Mouse (Mus musculus) lung, embryonic 14.5 days (tissue): ENCODE measurements at regions not wholly inside any gene's neighbourhood (a gene's known extent, or its start where the extent isn't known, plus 50 kb on each side); places are given as distances from the start of the nearest gene placed in this dataset.

ENCODE experiments used
- ATAC-seq: fragments of 200-750 bp; cut with Nextera tagmentation; 2 replicates; pipeline ENCODE4 v1.8.0; 2017; ENCODE audit warnings: mild to moderate bottlenecking, moderate TSS enrichment, moderate library complexity; ENCODE audit not compliant: insufficient read depth
- DNase-seq: peaks from one replicate; pipeline ENCODE4 v3.0.0-alpha.2; 2015
- H3K27ac ChIP-seq: fragments of 300-500 bp; sonication (generic); 2 replicates; pipeline ENCODE4 v1.5.1; 2014; ENCODE audit warnings: low read depth, mild to moderate bottlenecking, moderate library complexity
- H3K27me3 ChIP-seq: fragments of 300-500 bp; sonication (generic); 2 replicates; pipeline ENCODE4 v1.6.1; 2014; ENCODE audit warnings: low read length, control low read depth; ENCODE audit not compliant: insufficient read depth
- H3K36me3 ChIP-seq: fragments of 300-500 bp; sonication (generic); 2 replicates; pipeline ENCODE4 v1.6.1; 2014; ENCODE audit warnings: control low read depth; ENCODE audit not compliant: insufficient read depth
- H3K4me1 ChIP-seq: fragments of 300-500 bp; sonication (generic); 2 replicates; pipeline ENCODE4 v1.6.1; 2014; ENCODE audit warnings: antibody characterized with exemption, control low read depth; ENCODE audit not compliant: insufficient read depth
- H3K4me2 ChIP-seq: fragments of 300-500 bp; sonication (generic); 2 replicates; pipeline ENCODE4 v1.6.1; 2014; ENCODE audit warnings: mild to moderate bottlenecking
- H3K4me3 ChIP-seq: fragments of 300-500 bp; sonication (generic); 2 replicates; pipeline ENCODE4 v1.5.1; 2014; ENCODE audit warnings: low read depth, low read length
- H3K9ac ChIP-seq: fragments of 300-500 bp; sonication (generic); 2 replicates; pipeline ENCODE4 v1.6.1; 2014
- H3K9me3 ChIP-seq: fragments of 300-500 bp; sonication (generic); 2 replicates; pipeline ENCODE4 v1.6.1; 2016; ENCODE audit warnings: low read depth, low read length, control low read depth
- CTCF ChIP-seq: IDR thresholded peaks from 2 replicates; pipeline ENCODE4 v1.5.1; 2016; ENCODE audit warnings: antibody characterized with exemption, low read depth
- WGBS: fragments of 180-500 bp; shearing (Covaris S2); extraction: QIAGEN DNeasy Blood & Tissue Kit; methylation state at CpG from one replicate; pipeline ENCODE4 v1.1.7; 2014; 5-methylcytosine and 5-hydroxymethylcytosine counted together

- Histone ChIP-seq H3K36me3 (no peaks in the 10 kb centered on the region), H3K4me3 (no peak overlapping the region), H3K4me2 (no peak overlapping the region), H3K4me1 (peaks cover 10% of the 10 kb centered on the region; the same call in 1 of the 2 replicates), H3K9me3 (no peaks in the 10 kb centered on the region), H3K27ac (peak overlapping the region; percentile 63), H3K9ac (no peak overlapping the region), H3K27me3 (no peaks in the 10 kb centered on the region)
- ATAC-seq (0 out of 2 replicates have a peak, but pooled peaks have one; percentile 22), DNase-seq (peak; percentile 50)
- 63% methylated on average over 17 of the region's 17 CpGs for WGBS
- TF ChIP-seq CTCF, result no peak
Measured at GRCm38 (mm10) chr2:128514463-128515290, 76.3 kb upstream of the Spdye4c start.

DNA sequence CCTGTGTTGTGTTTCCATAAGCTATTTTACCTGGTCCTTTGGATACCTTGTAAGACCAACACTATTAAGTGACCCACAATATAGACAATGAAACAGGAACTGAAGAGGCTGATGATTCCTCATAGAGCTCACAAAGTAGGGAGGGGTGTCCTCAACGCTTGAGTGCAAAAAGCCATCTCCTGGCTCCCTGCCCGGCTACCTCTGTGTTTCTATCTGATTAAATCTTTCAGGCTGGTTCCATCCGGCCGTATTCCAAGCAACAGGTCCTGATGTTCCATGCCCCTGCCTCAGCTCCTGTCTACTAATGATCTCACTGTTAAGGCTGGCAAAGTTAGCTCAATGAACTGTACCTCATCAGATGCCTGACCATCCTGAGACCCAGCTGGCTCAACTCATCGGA is 75.3 kb upstream of the Spdye4c start:
- Histone ChIP-seq H3K9ac (no peak overlapping the region), H3K4me3 (no peak overlapping the region), H3K27me3 (no peaks in the 10 kb centered on the region), H3K36me3 (no peaks in the 10 kb centered on the region), H3K4me2 (no peak overlapping the region), H3K4me1 (peaks cover 10% of the 10 kb centered on the region; the same call in 1 of the 2 replicates), H3K27ac (no peak overlapping the region), H3K9me3 (no peaks in the 10 kb centered on the region)
- no peak for TF ChIP-seq CTCF
- ATAC-seq, result no peak
- no peak for DNase-seq
- WGBS, result 73% methylated on average over 5 of the region's 5 CpGs

- Histone ChIP-seq H3K27ac (no peak overlapping the region), H3K4me3 (no peak overlapping the region), H3K36me3 (no peaks in the 10 kb centered on the region), H3K4me2 (no peak overlapping the region), H3K27me3 (no peaks in the 10 kb centered on the region), H3K4me1 (0 out of 2 replicates have a peak, but pooled peaks cover 9% of the 10 kb centered on the region), H3K9ac (no peak overlapping the region), H3K9me3 (no peaks in the 10 kb centered on the region)
- TF ChIP-seq CTCF, result no peak
- WGBS, result 82% methylated on average over 9 of the region's 9 CpGs
- ATAC-seq (no peak), DNase-seq (no peak)
Measured at GRCm38 (mm10) chr2:128516694-128517093, 74.3 kb upstream of the Spdye4c start.

GRCm38 (mm10) chr2:128518142-128518541 is 72.9 kb upstream of the Spdye4c start:
- Histone ChIP-seq H3K36me3 (no peaks in the 10 kb centered on the region), H3K4me2 (no peak overlapping the region), H3K9me3 (no peaks in the 10 kb centered on the region), H3K9ac (no peak overlapping the region), H3K4me1 (0 out of 2 replicates have a peak, but pooled peaks cover 9% of the 10 kb centered on the region), H3K27ac (no peak overlapping the region), H3K4me3 (no peak overlapping the region), H3K27me3 (no peaks in the 10 kb centered on the region)
- no peak for ATAC-seq
- no peak for DNase-seq
- no peak for TF ChIP-seq CTCF
- 80% methylated on average over 3 of the region's 3 CpGs for WGBS

- 39% methylated on average over 4 of the region's 4 CpGs for WGBS
- H3K9me3 ChIP-seq, result no peaks in the 10 kb centered on the region
- H3K4me1 ChIP-seq, result peaks cover 15% of the 10 kb centered on the region
- DNase-seq (no peak), ATAC-seq (peak; percentile 42; the same call in 1 of the 2 replicates)
- H3K4me3 ChIP-seq, result no peak overlapping the region
- H3K27me3 ChIP-seq, result no peaks in the 10 kb centered on the region
- H3K9ac ChIP-seq, result no peak overlapping the region
- no peak for TF ChIP-seq CTCF
- H3K36me3 ChIP-seq, result no peaks in the 10 kb centered on the region
- no peak overlapping the region for H3K27ac ChIP-seq
- H3K4me2 ChIP-seq, result no peak overlapping the region
Measured at GRCm38 (mm10) chr2:128521701-128522443, 69.1 kb upstream of the Spdye4c start.

- no peak for TF ChIP-seq CTCF
- no peak overlapping the region for H3K9ac ChIP-seq
- no peaks in the 10 kb centered on the region for H3K9me3 ChIP-seq
- DNase-seq (peak; percentile 37), ATAC-seq (no peak)
- no peak overlapping the region for H3K4me3 ChIP-seq
- 54% methylated on average over 4 of the region's 4 CpGs for WGBS
- H3K4me2 ChIP-seq, result no peak overlapping the region
- H3K36me3 ChIP-seq, result no peaks in the 10 kb centered on the region
- H3K4me1 ChIP-seq, result peaks cover 20% of the 10 kb centered on the region
- no peaks in the 10 kb centered on the region for H3K27me3 ChIP-seq
- peak overlapping the region; percentile 52; the same call in 1 of the 2 replicates for H3K27ac ChIP-seq
Measured at GRCm38 (mm10) chr2:128523425-128524108, 67.4 kb upstream of the Spdye4c start.
